Mouse (Mus musculus) left cerebral cortex, postnatal 14 days (tissue): ENCODE data around the gene Gm49403. TPM values are rescaled to one million over a fixed set of nuclear protein-coding genes. Genes with fewer than 3 reads are reported as not detected.
"Not testable (repeated sequence)": the region's sequence is repeated elsewhere in the genome, so short reads cannot be mapped to it uniquely, and the experiment has no call there.

ENCODE experiments used
- DNase-seq, 2 experiments: peaks; one replicate each; pipeline ENCODE4 v3.0.0; 2021 to 2022; ENCODE audit warnings: low spot score in 2 of 2, mixed read lengths in 1 of 2
- intact Hi-C: fragments of 180-260 bp; cut with DNase I; formaldehyde crosslinking; loops from one replicate; pipeline ENCODE4 v1.15.1; 2025
- total RNA-seq, 2 experiments: library from RNA; stranded (reverse); gene quantifications; 2 replicates each; pipeline ENCODE4 v1.2.3; 2021

The Gm49403 gene
- total RNA-seq, 2 experiments from 2014 or later, result not detected

- DNase-seq, result no peak
- intact Hi-C loops, result no loop called here
Observed at GRCm38 (mm10) chr19:8864265-8864664, 19.5 kb upstream of the Gm49403 start.

- intact Hi-C loops, DNase-seq: not testable (repeated sequence)
Observed at GRCm38 (mm10) chr19:8870381-8870780, 13.3 kb upstream of the Gm49403 start.

GRCm38 (mm10) chr19:8870838-8871237 lies 12.9 kb upstream of the Gm49403 start:
- intact Hi-C loops, result no loop called here

GRCm38 (mm10) chr19:8871267-8872186 lies 12.2 kb upstream of the Gm49403 start, which contains the start of gene Ubxn1:
Gene Ubxn1 (plus strand): TSS chr19:8871496.
- intact Hi-C loops, result no loop called here

More at GRCm38 (mm10) chr19:8870838-8871237, 12.9 kb upstream of the Gm49403 start:
- no peak for DNase-seq

GRCm38 (mm10) chr19:8872266-8872840 lies 11.4 kb upstream of the Gm49403 start:
- no peak for DNase-seq
- intact Hi-C loops, result no loop called here

More at GRCm38 (mm10) chr19:8871267-8872186, 12.2 kb upstream of the Gm49403 start, which contains the start of gene Ubxn1:
- peak; percentile 97 to 99 for DNase-seq

DNA sequence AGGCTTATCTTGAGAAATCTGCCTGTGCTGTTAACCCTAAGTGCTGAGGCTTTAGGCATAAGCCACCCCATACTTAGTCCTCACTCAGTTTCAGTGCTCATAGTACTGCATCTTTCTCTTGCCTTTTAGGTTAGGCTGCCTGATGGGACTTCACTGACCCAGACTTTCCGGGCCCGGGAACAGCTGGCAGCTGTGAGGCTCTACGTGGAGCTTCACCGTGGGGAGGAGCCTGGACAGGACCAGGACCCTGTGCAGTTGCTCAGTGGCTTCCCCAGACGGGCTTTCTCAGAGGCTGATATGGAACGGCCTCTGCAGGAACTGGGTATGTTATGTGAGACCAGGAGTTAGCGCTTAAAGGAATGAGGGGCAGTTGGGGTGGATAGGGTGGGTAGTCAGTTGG lies 8.7 kb upstream of the Gm49403 start:
- intact Hi-C loops, result no loop called here
- no peak for DNase-seq

GRCm38 (mm10) chr19:8880311-8881033 lies 3.3 kb upstream of the Gm49403 start, which contains the start of gene Uqcc3:
Gene Uqcc3 (minus strand): TSS chr19:8880923.
- intact Hi-C loops, result no loop called here
- peak; percentile 87 to 91 for DNase-seq

- intact Hi-C loops, result no loop called here
- DNase-seq, result no peak
Observed at GRCm38 (mm10) chr19:8881034-8881392, 2.7 kb upstream of the Gm49403 start.

DNA sequence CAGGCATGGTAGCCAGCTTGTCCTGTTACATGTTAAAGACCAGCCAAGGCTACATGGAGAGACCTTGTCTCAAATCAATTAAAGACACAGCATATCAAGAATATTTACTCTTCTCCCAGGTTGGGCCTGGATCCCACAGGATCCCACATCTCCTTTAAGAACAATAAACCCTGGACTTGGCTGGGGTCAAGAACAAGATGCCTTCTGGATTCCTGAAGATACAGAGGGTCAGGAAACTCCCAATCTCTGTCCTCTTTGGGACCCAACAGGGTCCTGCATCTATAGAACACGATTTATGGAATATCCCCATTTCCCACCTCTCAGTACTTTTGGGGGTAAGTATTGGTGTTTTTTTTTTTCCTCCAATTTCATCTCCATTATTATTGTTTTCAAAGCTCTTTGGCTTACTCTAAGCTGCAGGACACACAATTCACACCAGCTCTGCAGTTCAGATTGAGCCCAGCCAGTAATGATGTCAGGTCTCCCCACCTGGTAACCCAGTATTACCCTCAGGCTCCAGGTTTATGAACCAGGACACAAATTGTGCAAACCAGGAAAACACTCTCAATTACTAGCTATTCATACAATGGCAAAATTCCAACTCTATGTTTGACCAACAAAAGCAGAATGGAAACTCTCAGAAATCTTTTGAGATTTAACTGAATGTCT lies 3.3 kb downstream of the Gm49403 start:
- no peak for DNase-seq
- intact Hi-C loops, result loop anchor here (5.0 kb wide), 1 partner anchor 35 kb away; the partner anchor contains the start of gene Lrrn4cl

DNA sequence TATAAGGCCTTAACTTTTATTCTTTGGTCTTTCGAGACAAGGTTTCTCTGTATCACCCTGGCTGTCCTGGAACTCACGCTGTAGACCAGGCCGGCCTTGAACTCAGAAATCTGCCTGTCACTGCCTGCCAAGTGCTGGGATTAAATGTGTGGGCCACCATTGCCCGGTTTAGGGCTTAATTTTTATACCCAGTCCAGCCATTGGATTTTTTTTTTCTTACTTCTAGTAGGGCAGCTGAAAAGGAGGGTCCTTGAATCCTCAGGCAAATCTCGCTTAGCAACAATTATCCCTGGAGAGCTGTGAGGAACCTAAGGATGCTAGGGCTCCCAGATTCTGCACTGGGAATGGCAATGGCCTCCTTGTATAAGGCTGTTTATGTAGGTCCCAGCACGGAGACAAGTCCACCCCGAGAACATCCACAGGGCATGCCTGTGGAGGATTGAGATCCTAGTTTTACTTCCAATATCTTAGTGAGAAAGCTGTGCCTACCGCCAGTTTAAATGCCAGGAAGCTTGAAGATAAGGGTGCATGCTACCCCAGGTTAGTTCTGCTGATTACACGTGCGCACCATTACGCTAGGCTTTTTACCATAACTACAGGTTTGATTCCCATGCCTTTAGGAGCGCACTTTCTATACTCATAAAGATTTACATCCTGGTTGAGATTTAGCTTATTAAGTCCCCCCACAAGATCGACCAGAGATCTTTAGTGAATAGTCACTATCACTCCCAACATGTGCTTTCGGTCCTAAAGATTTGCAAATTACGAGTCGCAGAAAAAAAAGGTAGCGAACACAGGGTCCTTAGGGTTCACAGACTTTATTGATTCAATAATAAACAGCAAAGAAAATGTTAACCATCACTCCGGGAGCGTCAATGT lies 4.1 kb downstream of the Gm49403 start:
- DNase-seq, result no peak
- intact Hi-C loops, result loop anchor here (5.0 kb wide), 1 partner anchor 36 kb away; the partner anchor contains the start of gene Lrrn4cl

- DNase-seq, result peak; percentile 94 to 96
- intact Hi-C loops, result loop anchor here (5.0 kb wide), 1 partner anchor 36 kb away; the partner anchor contains the start of gene Lrrn4cl
Observed at GRCm38 (mm10) chr19:8888511-8889385, 5.0 kb downstream of the Gm49403 start, which contains the start of the genes 1810009A15Rik and Gm49416. Gene 1810009A15Rik (plus strand): TSS chr19:8888853. Gene Gm49416 (plus strand): TSS chr19:8888926.

DNA sequence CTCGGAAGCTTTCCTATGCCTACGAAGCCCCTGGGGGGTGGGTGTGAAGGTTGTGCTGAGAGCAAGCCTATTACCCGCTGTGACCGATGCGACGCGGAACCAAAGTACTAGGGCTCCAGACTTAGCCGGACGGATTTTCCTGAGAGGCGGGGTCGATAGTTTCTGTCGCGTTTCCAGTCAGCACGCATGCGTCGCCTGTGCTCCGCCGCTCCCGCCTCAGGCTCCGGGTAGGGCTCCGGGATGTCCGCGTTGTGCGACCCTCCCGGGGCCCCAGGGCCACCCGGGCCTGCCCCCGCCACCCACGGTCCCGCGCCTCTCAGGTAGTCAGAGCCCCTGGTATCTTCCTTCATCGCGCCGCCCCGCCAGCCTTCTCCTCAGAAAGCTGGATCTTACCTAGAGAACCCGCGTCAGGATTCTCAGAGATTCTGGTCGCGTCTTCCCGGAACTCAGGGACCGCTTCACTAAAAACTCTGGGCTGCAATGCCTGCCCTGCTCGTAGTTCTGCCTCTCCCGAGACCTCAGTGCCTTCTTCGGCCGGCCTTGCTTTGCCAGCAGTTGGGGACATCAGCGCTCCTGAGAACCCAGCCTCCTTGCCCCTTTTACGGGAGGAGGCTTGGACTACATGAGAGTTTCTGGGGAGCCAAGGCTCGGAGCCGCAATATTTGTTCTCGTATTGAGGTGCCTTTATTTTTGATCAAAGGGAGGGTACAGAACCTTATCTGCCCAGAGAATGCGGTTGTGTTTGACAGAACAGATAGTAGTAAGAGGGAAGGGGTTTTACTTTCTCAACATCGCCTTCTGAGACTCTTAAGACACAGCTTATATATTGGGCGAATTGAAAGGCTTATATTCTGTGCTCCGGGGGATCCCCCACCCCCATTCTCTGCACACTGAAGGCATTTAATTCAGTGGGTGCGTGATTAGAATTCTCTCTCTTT lies 9.4 kb downstream of the Gm49403 start, which contains the start of gene Ints5:
Ints5 (plus strand) TSS at position 177 of the 938 bp plus-strand sequence.
- intact Hi-C loops, result no loop called here
- DNase-seq, result peak; percentile 74 to 87

GRCm38 (mm10) chr19:8895397-8895960 lies 11.7 kb downstream of the Gm49403 start:
- intact Hi-C loops, result no loop called here
- no peak for DNase-seq

GRCm38 (mm10) chr19:8896231-8896630 lies 12.5 kb downstream of the Gm49403 start:
- intact Hi-C loops, result not testable (repeated sequence)

DNA sequence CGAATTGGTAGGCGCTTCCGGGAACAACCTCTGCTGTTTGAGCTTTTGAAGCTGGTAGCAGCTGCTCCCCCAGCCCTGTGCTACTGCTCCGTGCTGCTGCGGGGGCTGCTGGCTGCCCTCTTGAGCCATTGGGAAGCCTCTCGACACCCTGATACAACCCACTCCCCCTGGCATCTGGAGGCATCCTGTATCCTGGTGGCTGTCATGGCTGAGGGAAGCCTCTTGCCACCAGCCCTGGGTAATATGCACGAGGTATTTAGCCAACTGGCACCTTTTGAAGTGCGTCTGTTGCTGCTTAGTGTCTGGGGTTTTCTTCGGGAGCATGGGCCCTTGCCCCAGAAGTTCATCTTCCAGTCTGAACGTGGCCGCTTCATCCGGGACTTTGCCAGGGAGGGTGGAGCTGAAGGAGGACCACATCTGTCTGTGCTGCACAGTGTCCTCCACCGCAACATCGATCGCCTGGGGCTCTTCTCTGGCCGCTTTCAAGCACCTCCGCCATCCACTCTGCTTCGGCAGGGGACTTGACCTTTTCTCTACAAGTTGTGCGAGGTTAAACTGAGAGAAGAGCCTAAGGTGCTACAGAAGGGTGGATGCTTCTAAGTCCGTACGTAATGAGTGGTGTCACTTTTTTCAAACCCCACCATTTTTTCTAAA lies 13.6 kb downstream of the Gm49403 start:
- intact Hi-C loops, result not testable (repeated sequence)
- peak; percentile 19 to 25 for DNase-seq

More at GRCm38 (mm10) chr19:8896231-8896630, 12.5 kb downstream of the Gm49403 start:
- DNase-seq, result not testable (repeated sequence)
